Comparison of ENCODE assay signal across 17 mouse cellular contexts in genomic region chr14:118606476-118606875, GRCm38 (mm10).
"Had no signal": no experiment of that assay in that cellular context is flagged by ENCODE, and none has a peak within 500 bp of the region (broad histone marks: within the 10 kb centered on the region; RNA-seq: fewer than 3 reads in every experiment).

No protein-coding gene starts in this region.

- H3K9me3 ChIP-seq: lung, embryonic 15.5 days; megakaryocyte, embryonic 14.5 days; midbrain, embryonic 13.5 days; midbrain, embryonic 15.5 days; neural tube, embryonic 12.5 days; stomach, embryonic 15.5 days had no signal

- H3K36me3 ChIP-seq: lung, embryonic 15.5 days; midbrain, embryonic 13.5 days; midbrain, embryonic 15.5 days; neural tube, embryonic 12.5 days; stomach, embryonic 15.5 days had no signal

- H3K4me1 ChIP-seq: megakaryocyte, embryonic 14.5 days; midbrain, embryonic 15.5 days; neural tube, embryonic 12.5 days had no signal

- H3K27ac ChIP-seq: lung, embryonic 15.5 days; macrophage; midbrain, embryonic 13.5 days; midbrain, embryonic 15.5 days; neural tube, embryonic 12.5 days; stomach, embryonic 15.5 days; stomach, postnatal 0 days had no signal

- H3K4me2 ChIP-seq: lung, embryonic 15.5 days; midbrain, embryonic 11.5 days; midbrain, embryonic 13.5 days; midbrain, embryonic 15.5 days; neural tube, embryonic 12.5 days; stomach, embryonic 15.5 days had no signal

- ATAC-seq: liver, postnatal 0 days; midbrain, embryonic 13.5 days; midbrain, embryonic 15.5 days had no signal

- H3K27me3 ChIP-seq: lung, embryonic 15.5 days; megakaryocyte, embryonic 14.5 days; midbrain, embryonic 13.5 days; midbrain, embryonic 15.5 days; neural tube, embryonic 12.5 days; stomach, embryonic 15.5 days had no signal

- DNase-seq: liver, postnatal 0 days; lung, adult 2 months; lung, postnatal 10 days; lung, postnatal 36 days; right cerebral cortex, postnatal 14 days; thymus, adult 2 months; thymus, postnatal 25 days; thymus, postnatal 4 days had no signal

- H3K9ac ChIP-seq: liver, postnatal 0 days; lung, embryonic 15.5 days; midbrain, embryonic 13.5 days; midbrain, embryonic 15.5 days; neural tube, embryonic 12.5 days; stomach, embryonic 15.5 days had no signal

- H3K4me3 ChIP-seq: lung, embryonic 15.5 days; megakaryocyte, embryonic 14.5 days; midbrain, embryonic 13.5 days; midbrain, embryonic 15.5 days; neural tube, embryonic 12.5 days; stomach, embryonic 15.5 days had no signal
